Mouse (Mus musculus): ENCODE results near the gene Intu. TPM values are rescaled to one million over a fixed set of nuclear protein-coding genes. Genes with fewer than 3 reads are reported as not detected.
A peak's percentile ranks its signal among the peaks of the same experiment; 100 is the strongest.

Gene Intu
- polyA plus RNA-seq, 1 experiment from 2014 or later = 4.1 TPM

DNA sequence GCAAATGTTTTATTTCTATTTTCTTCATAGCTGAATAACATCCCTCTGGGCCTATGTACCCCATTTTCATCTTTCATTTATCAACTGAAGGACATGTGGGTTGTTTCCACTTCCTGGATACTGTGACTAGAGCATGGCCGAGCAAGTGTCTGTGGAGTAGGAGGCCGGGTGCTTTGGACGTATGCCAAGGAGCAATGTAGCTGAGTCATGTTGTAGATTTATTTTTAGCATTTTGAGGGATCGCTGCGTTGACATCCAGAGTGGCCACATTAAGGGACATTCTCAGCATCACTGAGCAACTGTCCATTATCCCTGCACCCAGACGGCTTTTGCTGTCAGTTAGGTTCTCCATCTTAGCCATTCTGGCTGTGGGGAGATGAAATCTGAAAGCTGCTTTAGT, 20.5 kb upstream of the Intu start:
- Histone ChIP-seq H3K4me1 (replicated peaks; ENCODE audit: control insufficient read depth, insufficient read depth, low read length) (no peaks in the 10 kb centered on the region), H3K36me3 (ENCODE audit: control insufficient read depth, insufficient read depth) (no peaks in the 10 kb centered on the region), H3K4me2 (ENCODE audit: low read length) (no peak overlapping the region), H3K27ac (ENCODE audit: low read length) (no peak overlapping the region), H3K9ac (replicated peaks; ENCODE audit: low read depth, low read length) (no peak overlapping the region), H3K27me3 (replicated peaks; ENCODE audit: control insufficient read depth, insufficient read depth, low read length) (no peaks in the 10 kb centered on the region), H3K9me3 (ENCODE audit: control insufficient read depth, low read length) (no peaks in the 10 kb centered on the region), H3K4me3 (replicated peaks; ENCODE audit: low read length) (no peak overlapping the region)
- WGBS = 75% methylated on average over 6 of the region's 6 CpGs
- ATAC-seq = no peak

DNA sequence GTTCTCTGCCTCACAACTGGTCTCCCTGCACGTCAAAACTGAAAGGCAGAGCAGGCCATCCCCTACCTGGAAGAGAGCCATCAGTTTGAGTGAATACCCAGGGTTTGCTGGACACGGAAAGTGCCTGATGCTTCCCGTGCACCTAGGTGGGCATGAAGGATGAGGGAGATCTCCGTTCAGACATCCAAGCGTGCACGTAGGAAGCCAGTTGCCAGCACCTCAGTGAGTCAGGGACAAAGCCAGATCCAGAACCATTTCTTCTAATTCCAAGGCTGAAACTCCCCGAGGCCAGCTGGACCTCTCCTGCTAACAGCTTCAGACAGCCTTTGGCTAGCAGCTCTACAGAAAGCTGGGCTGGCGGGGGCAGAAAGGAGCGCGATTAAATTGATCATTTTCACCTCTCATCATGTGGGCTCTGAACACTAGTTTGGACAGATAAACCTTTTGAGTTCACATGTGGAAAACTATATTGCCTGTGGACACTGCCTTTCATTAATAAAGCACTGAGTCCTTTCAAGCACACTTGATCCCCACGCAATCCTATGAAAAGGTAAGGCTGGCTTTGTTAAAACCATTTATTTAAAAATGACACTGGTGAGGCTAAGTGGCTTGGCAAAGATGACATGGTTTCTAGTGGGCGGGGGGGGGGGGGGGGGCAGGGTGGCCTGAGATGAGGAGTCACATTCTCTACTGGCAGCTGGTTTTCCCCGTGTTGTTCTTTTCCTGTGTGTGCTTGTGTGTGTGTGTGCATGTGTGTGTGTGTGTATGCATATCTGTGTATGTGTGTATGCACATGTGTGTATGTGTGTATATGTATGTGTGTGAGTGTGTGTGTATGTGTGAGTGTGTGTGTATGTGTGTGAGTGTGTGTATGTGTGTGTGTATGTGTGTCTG, 17.9 kb upstream of the Intu start:
- Histone ChIP-seq H3K4me3 (replicated peaks; ENCODE audit: low read length) (no peak overlapping the region), H3K9me3 (ENCODE audit: control insufficient read depth, low read length) (no peaks in the 10 kb centered on the region), H3K27me3 (replicated peaks; ENCODE audit: control insufficient read depth, insufficient read depth, low read length) (no peaks in the 10 kb centered on the region), H3K4me2 (ENCODE audit: low read length) (no peak overlapping the region), H3K4me1 (replicated peaks; ENCODE audit: control insufficient read depth, insufficient read depth, low read length) (no peaks in the 10 kb centered on the region), H3K27ac (ENCODE audit: low read length) (no peak overlapping the region), H3K36me3 (ENCODE audit: control insufficient read depth, insufficient read depth) (no peaks in the 10 kb centered on the region), H3K9ac (replicated peaks; ENCODE audit: low read depth, low read length) (no peak overlapping the region)
- ATAC-seq = no peak
- WGBS = 78% methylated on average over 13 of the region's 13 CpGs

DNA sequence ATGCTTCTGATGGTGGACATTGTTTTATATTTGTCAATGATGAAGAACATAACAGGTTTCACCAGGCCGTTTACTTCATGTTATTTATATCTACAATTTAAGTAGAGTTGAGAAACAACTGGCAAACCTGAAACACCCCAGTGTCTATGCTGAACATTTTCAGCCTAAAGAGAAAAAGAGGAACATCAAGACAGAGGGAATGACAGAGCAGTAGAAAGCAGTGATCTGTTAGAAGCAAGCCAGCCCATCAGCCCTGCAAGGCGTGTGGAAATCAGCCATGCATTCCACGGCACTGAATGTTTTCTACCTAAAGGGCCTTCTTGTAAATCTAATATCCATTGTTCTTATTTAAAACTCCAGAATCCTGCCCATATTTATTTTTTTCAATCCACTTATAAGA, 12.8 kb upstream of the Intu start:
- Histone ChIP-seq H3K27me3 (replicated peaks; ENCODE audit: control insufficient read depth, insufficient read depth, low read length) (no peaks in the 10 kb centered on the region), H3K9me3 (ENCODE audit: control insufficient read depth, low read length) (no peaks in the 10 kb centered on the region), H3K9ac (replicated peaks; ENCODE audit: low read depth, low read length) (no peak overlapping the region), H3K4me3 (replicated peaks; ENCODE audit: low read length) (no peak overlapping the region), H3K4me1 (replicated peaks; ENCODE audit: control insufficient read depth, insufficient read depth, low read length) (no peaks in the 10 kb centered on the region), H3K4me2 (ENCODE audit: low read length) (no peak overlapping the region), H3K36me3 (ENCODE audit: control insufficient read depth, insufficient read depth) (no peaks in the 10 kb centered on the region), H3K27ac (ENCODE audit: low read length) (no peak overlapping the region)
- WGBS = 83% methylated on average over 3 of the region's 3 CpGs
- no peak for ATAC-seq

DNA sequence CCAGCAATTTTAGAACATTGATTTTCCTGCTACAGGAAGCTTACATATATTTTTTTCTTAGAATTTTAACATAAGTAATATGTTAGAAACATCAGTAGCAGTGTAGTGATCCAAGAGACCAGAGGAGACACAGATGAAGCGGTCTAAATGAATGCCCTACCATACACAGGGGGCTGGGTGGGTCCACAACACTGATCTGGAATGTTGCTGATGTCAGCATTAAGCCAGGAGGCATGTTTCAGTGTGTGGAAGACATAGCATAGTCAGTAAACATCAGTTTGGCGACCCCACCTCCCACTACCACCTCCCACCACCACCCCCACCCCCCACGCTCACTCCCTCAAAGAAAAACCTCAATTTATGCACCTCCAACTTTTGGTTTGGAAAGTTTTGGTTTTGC, 11.5 kb upstream of the Intu start:
- Histone ChIP-seq H3K4me3 (replicated peaks; ENCODE audit: low read length) (no peak overlapping the region), H3K36me3 (ENCODE audit: control insufficient read depth, insufficient read depth) (no peaks in the 10 kb centered on the region), H3K4me2 (ENCODE audit: low read length) (no peak overlapping the region), H3K9ac (replicated peaks; ENCODE audit: low read depth, low read length) (no peak overlapping the region), H3K4me1 (replicated peaks; ENCODE audit: control insufficient read depth, insufficient read depth, low read length) (no peaks in the 10 kb centered on the region), H3K9me3 (ENCODE audit: control insufficient read depth, low read length) (no peaks in the 10 kb centered on the region), H3K27ac (ENCODE audit: low read length) (no peak overlapping the region), H3K27me3 (replicated peaks; ENCODE audit: control insufficient read depth, insufficient read depth, low read length) (no peaks in the 10 kb centered on the region)
- 87% methylated on average over 3 of the region's 3 CpGs for WGBS
- no peak for ATAC-seq

DNA sequence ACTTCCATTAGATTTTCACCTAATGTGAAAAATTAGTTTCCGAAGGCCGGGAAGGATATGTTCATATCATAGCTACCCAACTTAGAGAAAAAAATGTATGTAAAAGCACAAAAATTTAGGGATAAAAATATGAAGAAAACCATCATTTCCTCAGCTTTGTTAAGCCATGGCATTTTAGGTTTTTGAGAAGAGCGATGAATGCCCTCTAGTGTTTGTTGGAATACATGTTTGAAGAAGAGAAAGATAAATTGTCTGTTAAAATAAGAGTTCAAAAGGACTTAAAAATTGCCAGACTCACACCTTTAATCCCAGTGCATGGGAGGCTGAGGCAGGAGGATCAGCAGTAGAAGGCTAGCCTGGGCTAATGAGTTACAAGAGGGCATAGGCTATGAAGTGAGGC, 10.5 kb upstream of the Intu start:
- Histone ChIP-seq H3K9ac (replicated peaks; ENCODE audit: low read depth, low read length) (no peak overlapping the region), H3K9me3 (ENCODE audit: control insufficient read depth, low read length) (no peaks in the 10 kb centered on the region), H3K27ac (ENCODE audit: low read length) (no peak overlapping the region), H3K27me3 (replicated peaks; ENCODE audit: control insufficient read depth, insufficient read depth, low read length) (no peaks in the 10 kb centered on the region), H3K4me3 (replicated peaks; ENCODE audit: low read length) (no peak overlapping the region), H3K4me2 (ENCODE audit: low read length) (no peak overlapping the region), H3K4me1 (replicated peaks; ENCODE audit: control insufficient read depth, insufficient read depth, low read length) (no peaks in the 10 kb centered on the region), H3K36me3 (ENCODE audit: control insufficient read depth, insufficient read depth) (no peaks in the 10 kb centered on the region)
- no peak for ATAC-seq
- WGBS = 94% methylated on average over 3 of the region's 3 CpGs

DNA sequence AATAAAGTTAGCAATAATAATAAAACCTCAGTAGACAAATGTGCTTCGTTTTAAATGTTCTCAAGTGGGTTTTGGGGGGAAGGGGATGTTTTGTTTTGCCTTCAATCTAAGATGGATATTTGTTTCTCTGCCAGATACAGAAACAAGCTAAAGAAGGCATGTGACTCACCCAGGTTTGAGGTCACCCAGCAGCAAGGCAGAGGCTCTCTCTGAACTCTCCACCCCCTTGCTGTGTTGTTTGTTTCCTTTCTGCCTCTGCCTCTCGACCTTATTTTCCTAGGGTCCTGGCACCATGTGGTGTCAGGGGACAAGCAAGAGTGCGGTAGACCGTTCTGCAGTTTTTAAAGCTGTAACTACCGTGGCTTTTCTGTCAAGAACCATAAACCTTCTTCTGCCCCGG, 8.6 kb upstream of the Intu start:
- no peak overlapping the region for H3K4me3 ChIP-seq (replicated peaks; ENCODE audit: low read length)
- no peaks in the 10 kb centered on the region for H3K4me1 ChIP-seq (replicated peaks; ENCODE audit: control insufficient read depth, insufficient read depth, low read length)
- no peaks in the 10 kb centered on the region for H3K27me3 ChIP-seq (replicated peaks; ENCODE audit: control insufficient read depth, insufficient read depth, low read length)
- WGBS = 44% methylated on average over 6 of the region's 6 CpGs
- H3K4me2 ChIP-seq (ENCODE audit: low read length) = no peak overlapping the region
- no peak overlapping the region for H3K27ac ChIP-seq (ENCODE audit: low read length)
- H3K9ac ChIP-seq (replicated peaks; ENCODE audit: low read depth, low read length) = no peak overlapping the region
- no peaks in the 10 kb centered on the region for H3K36me3 ChIP-seq (ENCODE audit: control insufficient read depth, insufficient read depth)
- H3K9me3 ChIP-seq (ENCODE audit: control insufficient read depth, low read length) = no peaks in the 10 kb centered on the region
- no peak for ATAC-seq

DNA sequence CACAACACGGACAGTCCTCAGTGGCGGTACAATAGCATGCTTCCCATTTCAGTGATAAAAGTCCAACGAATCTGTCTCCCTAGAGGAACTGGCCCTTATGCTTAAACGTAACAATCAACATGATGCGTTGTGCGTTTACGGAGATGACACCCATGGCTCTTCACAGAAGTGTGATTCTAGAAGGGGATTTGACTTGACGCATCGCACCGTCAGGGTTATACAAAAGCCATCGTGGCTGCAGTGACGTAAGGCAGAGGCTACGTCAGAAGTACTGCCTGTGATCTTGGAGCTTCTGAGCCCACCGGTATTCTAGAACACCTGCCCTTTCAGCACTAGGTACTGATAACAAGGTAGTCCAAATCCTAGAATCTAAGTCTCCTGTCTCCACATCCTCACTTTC, 8.2 kb upstream of the Intu start:
- Histone ChIP-seq H3K9ac (replicated peaks; ENCODE audit: low read depth, low read length) (no peak overlapping the region), H3K4me3 (replicated peaks; ENCODE audit: low read length) (no peak overlapping the region), H3K27me3 (replicated peaks; ENCODE audit: control insufficient read depth, insufficient read depth, low read length) (no peaks in the 10 kb centered on the region), H3K36me3 (ENCODE audit: control insufficient read depth, insufficient read depth) (no peaks in the 10 kb centered on the region), H3K9me3 (ENCODE audit: control insufficient read depth, low read length) (no peaks in the 10 kb centered on the region), H3K27ac (ENCODE audit: low read length) (no peak overlapping the region), H3K4me1 (replicated peaks; ENCODE audit: control insufficient read depth, insufficient read depth, low read length) (no peaks in the 10 kb centered on the region), H3K4me2 (ENCODE audit: low read length) (no peak overlapping the region)
- ATAC-seq = no peak
- 75% methylated on average over 14 of the region's 14 CpGs for WGBS

DNA sequence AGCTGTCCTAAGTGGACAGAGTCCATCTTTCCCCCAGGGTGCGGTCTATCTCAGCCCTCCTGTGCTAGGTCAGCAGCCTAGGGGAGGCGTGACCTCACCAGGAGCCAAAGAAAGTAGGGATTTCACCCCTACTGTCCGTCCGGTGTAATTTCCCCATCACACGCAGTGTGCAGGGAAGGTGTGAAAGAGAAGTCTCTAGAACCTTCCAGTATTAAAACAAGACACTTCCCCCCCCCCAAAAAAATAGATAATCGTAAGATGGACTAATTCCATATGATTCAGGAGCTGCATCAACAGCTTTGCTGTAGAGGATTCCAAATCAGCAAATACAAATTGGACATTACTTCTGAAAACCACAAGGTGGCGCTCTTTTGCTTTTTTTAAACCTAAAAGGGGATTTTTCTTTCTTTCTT, 7.7 kb upstream of the Intu start:
- Histone ChIP-seq H3K4me3 (replicated peaks; ENCODE audit: low read length) (no peak overlapping the region), H3K27ac (ENCODE audit: low read length) (no peak overlapping the region), H3K9me3 (ENCODE audit: control insufficient read depth, low read length) (no peaks in the 10 kb centered on the region), H3K27me3 (replicated peaks; ENCODE audit: control insufficient read depth, insufficient read depth, low read length) (no peaks in the 10 kb centered on the region), H3K4me1 (replicated peaks; ENCODE audit: control insufficient read depth, insufficient read depth, low read length) (no peaks in the 10 kb centered on the region; the same call in 1 of the 2 replicates), H3K36me3 (ENCODE audit: control insufficient read depth, insufficient read depth) (no peaks in the 10 kb centered on the region), H3K4me2 (ENCODE audit: low read length) (peak overlapping the region; percentile 31), H3K9ac (replicated peaks; ENCODE audit: low read depth, low read length) (no peak overlapping the region)
- ATAC-seq = peak; percentile 13; the same call in 1 of the 2 replicates
- WGBS = 10% methylated on average over 7 of the region's 7 CpGs

DNA sequence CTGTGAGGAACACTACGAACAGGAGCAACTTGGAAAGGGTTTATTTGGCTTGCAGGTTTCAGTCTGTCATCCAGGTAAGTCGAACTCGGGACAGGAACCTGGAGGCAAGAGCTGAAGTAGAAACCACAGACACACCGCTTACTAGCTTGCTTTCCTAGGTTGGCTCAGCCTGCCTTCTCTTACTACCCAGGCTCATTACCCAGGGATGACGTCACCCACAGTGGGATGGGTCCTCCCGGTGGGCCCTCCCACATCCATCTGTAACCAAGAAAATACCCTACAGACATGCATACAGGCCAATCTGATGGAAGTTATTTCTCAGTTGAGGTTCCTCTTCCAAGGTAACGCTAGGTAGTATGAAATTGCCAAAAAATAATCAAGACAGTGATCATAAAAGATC, 6.2 kb upstream of the Intu start:
- no peaks in the 10 kb centered on the region for H3K27me3 ChIP-seq (replicated peaks; ENCODE audit: control insufficient read depth, insufficient read depth, low read length)
- no peaks in the 10 kb centered on the region for H3K36me3 ChIP-seq (ENCODE audit: control insufficient read depth, insufficient read depth)
- no peak for ATAC-seq
- no peak overlapping the region for H3K4me2 ChIP-seq (ENCODE audit: low read length)
- no peaks in the 10 kb centered on the region; the same call in 1 of the 2 replicates for H3K4me1 ChIP-seq (replicated peaks; ENCODE audit: control insufficient read depth, insufficient read depth, low read length)
- H3K27ac ChIP-seq (ENCODE audit: low read length) = no peak overlapping the region
- H3K9me3 ChIP-seq (ENCODE audit: control insufficient read depth, low read length) = no peaks in the 10 kb centered on the region
- no peak overlapping the region for H3K9ac ChIP-seq (replicated peaks; ENCODE audit: low read depth, low read length)
- WGBS = 86% methylated on average over 7 of the region's 7 CpGs
- no peak overlapping the region for H3K4me3 ChIP-seq (replicated peaks; ENCODE audit: low read length)

Measured in forebrain, embryonic 16.5 days (tissue).